Mouse (Mus musculus): Measurements from ENCODE around the gene Lif.

DNA sequence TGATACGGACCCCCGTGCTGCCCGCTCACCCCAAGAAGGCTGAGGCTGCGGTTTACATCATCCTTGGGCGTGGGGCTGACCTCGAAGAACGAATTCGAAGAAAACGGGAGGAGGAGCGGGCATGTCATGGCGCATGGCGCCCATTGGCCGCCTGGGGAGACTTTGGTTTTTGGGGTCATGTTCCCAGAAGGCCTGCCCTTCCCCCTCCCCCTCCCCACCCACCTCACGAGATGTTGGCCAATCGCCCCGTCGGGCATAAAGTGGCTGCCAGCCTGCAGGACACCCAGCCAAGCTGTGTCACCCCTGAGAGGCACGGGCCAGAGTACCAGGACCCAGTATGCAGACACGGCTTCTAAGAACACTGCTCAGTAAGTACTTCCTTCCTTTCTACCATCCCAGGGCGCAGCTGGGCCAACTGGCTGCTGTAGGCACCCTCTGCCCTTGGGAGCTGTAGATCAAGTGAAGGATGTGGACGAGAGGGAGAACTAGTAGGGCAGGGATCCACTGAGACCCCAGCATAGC lies 20.8 kb upstream of the Lif start:
- no peak for TF ChIP-seq TAL1 (IDR thresholded peaks at IDR 0.05; ENCODE audit: low read length)
- no peak for TF ChIP-seq GATA1 (IDR thresholded peaks at IDR 0.05; ENCODE audit: low read length)
